Mouse (Mus musculus) lung, embryonic 16.5 days (tissue): ENCODE measurements around the gene Cerkl. TPM values are rescaled to one million over a fixed set of nuclear protein-coding genes. Genes with fewer than 3 reads are reported as not detected.
A peak's percentile ranks its signal among the peaks of the same experiment; 100 is the strongest.

Source experiments
- ATAC-seq: fragments of 200-750 bp; cut with Nextera tagmentation; 2 replicates; pipeline ENCODE4 v1.8.0; 2017; ENCODE audit warnings: low read depth, mild to moderate bottlenecking, moderate library complexity
- H3K27ac ChIP-seq: fragments of 300-500 bp; sonication (generic); 2 replicates; pipeline ENCODE4 v1.5.1; 2014; ENCODE audit warnings: mild to moderate bottlenecking, control low read depth, low read length
- H3K27me3 ChIP-seq: fragments of 300-500 bp; sonication (generic); 2 replicates; pipeline ENCODE4 v1.6.1; 2014; ENCODE audit warnings: low read depth, low read length, mixed read lengths; ENCODE audit not compliant: control insufficient read depth, insufficient read depth
- H3K36me3 ChIP-seq: fragments of 300-500 bp; sonication (generic); 2 replicates; pipeline ENCODE4 v1.6.1; 2014; ENCODE audit warnings: low read length; ENCODE audit not compliant: control insufficient read depth, insufficient read depth
- H3K4me1 ChIP-seq: fragments of 300-500 bp; sonication (generic); replicated peaks from 2 replicates; pipeline ENCODE4 v1.6.1; 2014; ENCODE audit warnings: low read length, mixed read lengths; ENCODE audit not compliant: control insufficient read depth, insufficient read depth
- H3K4me2 ChIP-seq: fragments of 300-500 bp; sonication (generic); 2 replicates; pipeline ENCODE4 v1.6.1; 2014; ENCODE audit warnings: low read depth, low read length, control low read depth
- H3K4me3 ChIP-seq: fragments of 300-500 bp; sonication (generic); 2 replicates; pipeline ENCODE4 v1.5.1; 2014; ENCODE audit warnings: mild to moderate bottlenecking, low read length, control low read depth
- H3K9ac ChIP-seq: fragments of 300-500 bp; sonication (generic); 2 replicates; pipeline ENCODE4 v1.6.1; 2014; ENCODE audit warnings: low read length, control low read depth
- H3K9me3 ChIP-seq: fragments of 300-500 bp; sonication (generic); 2 replicates; pipeline ENCODE4 v1.6.1; 2016; ENCODE audit warnings: low read length; ENCODE audit not compliant: control insufficient read depth
- WGBS: fragments of 180-500 bp; shearing (Covaris S2); extraction: QIAGEN DNeasy Blood & Tissue Kit; methylation state at CpG from one replicate; pipeline ENCODE4 v1.1.7; 2014; 5-methylcytosine and 5-hydroxymethylcytosine counted together
- polyA plus RNA-seq: library from polyadenylated mRNA; unstranded; fragments of >200 nt; fragmentation: Nextera tagmentation; extraction: Ambion mirVana; gene quantifications from 2 replicates; pipeline ENCODE4 v1.2.1, GENCODE M21; 2015

Gene Cerkl
- polyA plus RNA-seq, 1 experiment from 2014 or later, result 0.58 TPM

DNA sequence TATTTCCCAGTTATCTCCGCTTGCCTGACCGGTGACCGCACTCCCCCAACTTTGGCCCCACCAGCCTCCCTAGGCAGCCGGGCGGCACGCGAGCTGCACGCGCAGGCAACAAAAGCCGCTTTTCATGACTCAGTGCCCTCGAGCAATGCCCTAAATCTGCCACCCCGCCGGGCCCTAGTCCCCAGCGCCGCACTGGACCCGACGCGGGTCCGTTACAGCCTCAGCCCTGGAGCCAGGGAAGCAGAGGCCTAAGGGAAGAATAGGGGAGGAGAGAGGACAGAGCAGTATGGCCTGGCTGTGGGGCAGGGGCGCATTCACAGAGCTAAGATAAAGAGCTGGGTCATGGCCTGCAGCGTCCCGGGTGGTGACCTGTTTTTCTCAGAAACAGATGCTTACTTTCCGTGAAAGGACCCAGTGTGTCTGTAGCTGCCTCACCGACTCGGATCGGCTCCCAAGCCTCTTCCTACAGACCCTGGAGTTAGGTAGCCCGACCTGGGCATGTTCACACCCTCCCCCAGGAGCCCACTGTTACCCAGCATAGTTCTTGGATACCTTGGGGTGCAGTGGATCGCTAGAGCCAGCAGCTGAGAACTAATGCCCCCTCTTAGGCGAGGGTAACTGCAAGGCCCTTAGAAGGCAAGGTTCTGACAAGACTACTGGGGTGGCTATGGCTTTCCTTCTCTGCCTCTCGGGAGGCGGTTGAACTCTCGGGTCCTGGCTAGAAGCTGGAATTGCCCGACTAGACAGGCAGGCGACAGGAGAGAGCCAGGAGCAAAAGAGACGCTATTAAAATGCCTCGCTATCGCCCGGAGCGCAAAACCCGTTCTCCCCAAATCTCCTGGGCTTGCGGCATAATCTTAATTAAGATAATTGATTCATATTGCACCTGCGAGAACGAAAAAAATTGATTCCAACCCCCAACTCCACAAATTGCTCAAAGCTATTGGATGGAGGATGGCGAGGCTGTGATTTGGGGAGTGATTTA, 2.8 kb upstream of the Cerkl start:
- Histone ChIP-seq H3K36me3 (no peaks in the 10 kb centered on the region), H3K9me3 (no peaks in the 10 kb centered on the region), H3K4me1 (peaks cover 2% of the 10 kb centered on the region; the same call in 1 of the 2 replicates), H3K4me3 (no peak overlapping the region), H3K27me3 (peaks cover 65% of the 10 kb centered on the region), H3K27ac (no peak overlapping the region), H3K4me2 (no peak overlapping the region), H3K9ac (no peak overlapping the region)
- WGBS, result 4% methylated on average over 43 of the region's 44 CpGs
- no peak for ATAC-seq

DNA sequence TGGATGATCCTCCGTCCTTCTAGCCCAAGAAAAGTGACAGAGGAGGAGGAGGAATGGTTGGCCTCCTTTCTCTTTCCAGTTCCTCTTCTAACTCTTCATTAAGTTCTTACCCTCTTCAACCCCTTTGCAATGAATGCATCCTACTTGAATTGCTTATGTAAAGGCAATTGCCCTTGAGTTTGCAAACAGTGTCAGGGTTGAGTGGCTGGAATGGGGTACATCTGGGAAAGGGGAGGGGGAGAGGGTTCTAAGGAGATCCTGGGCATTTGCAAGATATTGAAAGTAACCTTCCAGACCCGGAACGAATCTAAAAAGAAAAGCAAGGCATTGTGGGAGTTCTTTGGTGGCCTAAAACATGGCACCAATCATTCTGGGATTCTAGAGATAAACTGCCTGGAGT, 1.3 kb upstream of the Cerkl start:
- Histone ChIP-seq H3K9ac (no peak overlapping the region), H3K27ac (no peak overlapping the region), H3K4me1 (peaks cover 6% of the 10 kb centered on the region), H3K36me3 (no peaks in the 10 kb centered on the region), H3K9me3 (no peaks in the 10 kb centered on the region), H3K4me2 (no peak overlapping the region), H3K4me3 (no peak overlapping the region), H3K27me3 (peaks cover 71% of the 10 kb centered on the region)
- ATAC-seq, result no peak
- WGBS, result 22% methylated on average over 3 of the region's 3 CpGs

DNA sequence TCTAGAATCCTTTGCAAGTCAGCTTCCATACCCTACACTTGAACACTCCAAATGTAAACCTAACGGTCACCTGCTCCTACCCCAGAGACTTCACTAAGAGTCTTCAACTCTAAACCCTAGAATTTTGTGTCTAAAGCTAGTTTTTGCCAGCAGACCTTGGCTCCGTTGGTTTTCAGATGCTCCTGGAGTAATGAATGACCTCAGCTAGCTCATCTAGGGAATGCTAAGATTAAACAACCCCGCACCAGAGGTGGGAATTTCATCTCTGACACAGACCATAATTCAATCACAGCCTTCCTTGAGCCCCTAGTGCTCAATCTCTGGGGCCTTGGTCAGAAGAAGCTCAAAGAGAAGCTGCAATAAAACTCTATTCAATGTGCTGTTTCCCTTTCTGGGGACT, 849 bp upstream of the Cerkl start:
- H3K4me2 ChIP-seq, result no peak overlapping the region
- no peak for ATAC-seq

DNA sequence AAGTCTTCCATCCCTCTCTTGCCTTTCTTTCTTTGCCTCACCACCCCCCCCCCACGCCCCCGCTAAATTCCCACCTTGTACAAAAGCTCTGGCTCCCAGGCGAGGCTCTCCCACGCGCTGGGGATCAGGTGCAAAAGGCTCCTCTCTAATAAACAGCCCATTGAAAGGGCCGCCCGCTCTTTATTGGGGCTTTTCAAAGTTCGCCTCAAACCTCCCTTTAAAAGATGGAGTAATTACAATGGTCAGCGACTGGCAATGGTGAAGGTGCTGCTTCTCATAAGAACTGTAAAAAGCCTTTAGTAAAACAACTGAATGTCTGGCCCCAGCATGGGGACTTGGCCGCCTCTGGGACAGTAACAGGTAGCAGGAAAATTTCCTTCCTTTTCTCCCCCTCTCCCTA, 939 bp downstream of the Cerkl start:
- Histone ChIP-seq H3K27me3 (peaks cover 69% of the 10 kb centered on the region), H3K4me3 (no peak overlapping the region), H3K36me3 (no peaks in the 10 kb centered on the region), H3K9ac (no peak overlapping the region), H3K9me3 (no peaks in the 10 kb centered on the region), H3K27ac (no peak overlapping the region), H3K4me1 (peaks cover 6% of the 10 kb centered on the region), H3K4me2 (no peak overlapping the region)
- 7% methylated on average over 10 of the region's 10 CpGs for WGBS
- ATAC-seq, result no peak

More for the DNA sequence above, 849 bp upstream of the Cerkl start:
- Histone ChIP-seq H3K9me3 (no peaks in the 10 kb centered on the region), H3K27ac (no peak overlapping the region), H3K4me3 (no peak overlapping the region), H3K27me3 (peaks cover 71% of the 10 kb centered on the region), H3K4me1 (peaks cover 6% of the 10 kb centered on the region), H3K36me3 (no peaks in the 10 kb centered on the region), H3K9ac (no peak overlapping the region)
- WGBS, result 58% methylated on average over 3 of the region's 3 CpGs

DNA sequence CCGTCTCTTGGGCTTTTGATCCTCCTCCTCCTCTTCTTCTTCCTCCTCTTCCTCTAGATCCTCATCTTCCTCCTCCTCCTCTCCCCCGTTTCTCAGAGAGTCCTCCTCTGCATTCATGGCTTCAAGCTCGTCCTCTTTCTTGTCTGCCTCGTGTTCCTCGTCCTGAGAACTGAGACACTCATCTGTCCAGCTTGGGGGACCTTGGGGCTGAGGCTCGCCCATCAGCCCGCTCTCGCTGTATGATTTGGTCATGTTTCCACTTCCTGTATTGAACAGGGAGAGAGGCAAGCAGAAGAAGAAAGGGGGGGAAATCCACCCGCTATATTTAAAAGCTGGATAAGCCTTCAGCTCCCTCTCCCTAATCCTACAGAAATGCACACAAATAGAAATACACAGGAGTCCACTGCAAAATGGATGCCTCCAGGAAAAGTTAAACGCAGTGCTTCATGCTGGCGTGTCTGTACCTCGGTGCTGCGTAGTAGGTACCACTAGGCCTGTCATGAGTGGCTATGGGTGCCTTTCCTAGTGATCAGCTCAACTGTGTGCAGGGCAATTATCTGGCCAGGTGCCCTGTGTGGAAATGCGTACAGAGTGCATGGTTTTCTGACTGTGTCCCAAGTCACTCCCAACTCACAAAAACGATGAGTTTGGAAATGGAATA, 1.7 kb downstream of the Cerkl start:
- Histone ChIP-seq H3K4me3 (no peak overlapping the region), H3K36me3 (no peaks in the 10 kb centered on the region), H3K27me3 (peaks cover 61% of the 10 kb centered on the region), H3K9me3 (no peaks in the 10 kb centered on the region), H3K4me2 (no peak overlapping the region), H3K9ac (no peak overlapping the region), H3K27ac (no peak overlapping the region), H3K4me1 (peaks cover 6% of the 10 kb centered on the region)
- ATAC-seq, result no peak
- WGBS, result 17% methylated on average over 15 of the region's 15 CpGs

DNA sequence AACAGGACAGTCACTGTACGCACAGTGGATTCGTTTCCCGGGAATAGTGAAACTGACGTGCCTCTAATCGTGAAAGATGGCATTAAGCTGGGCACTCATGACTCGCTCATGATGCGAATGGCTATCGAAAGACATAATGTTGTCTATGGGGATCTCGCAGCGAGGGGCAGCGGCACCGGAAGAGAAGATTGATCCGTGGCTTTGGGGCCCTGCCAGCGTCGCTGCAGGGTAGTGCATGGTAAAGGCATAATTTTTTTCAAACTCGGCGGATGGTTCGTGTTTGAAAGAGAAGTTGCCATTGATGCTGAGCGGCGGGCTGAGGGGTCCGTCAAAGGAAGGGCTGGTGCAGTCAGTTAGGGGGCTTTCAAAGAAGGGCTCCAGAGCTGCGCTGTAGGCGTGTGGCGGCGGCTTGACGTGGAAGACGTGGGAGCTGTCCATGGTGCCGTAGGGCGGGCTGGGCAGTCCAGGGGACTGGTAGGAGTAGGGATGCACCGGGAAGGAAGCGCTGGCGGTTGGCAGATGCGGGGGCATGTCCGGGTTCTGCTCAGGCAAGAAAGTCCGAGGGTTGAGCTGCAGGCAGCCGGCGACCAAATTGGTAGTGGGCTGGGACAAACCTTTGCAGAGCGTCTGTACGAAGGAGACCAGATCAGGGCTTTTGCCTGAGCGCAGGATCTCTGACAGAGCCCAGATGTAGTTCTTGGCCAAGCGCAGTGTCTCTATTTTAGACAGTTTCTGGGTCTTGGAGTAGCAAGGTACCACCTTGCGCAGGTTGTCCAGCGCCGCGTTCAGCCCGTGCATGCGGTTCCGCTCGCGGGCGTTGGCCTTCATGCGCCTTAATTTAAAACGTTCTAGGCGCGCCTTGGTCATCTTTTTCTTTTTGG, 2.4 kb downstream of the Cerkl start:
- H3K27me3 ChIP-seq, result peaks cover 54% of the 10 kb centered on the region
- H3K27ac ChIP-seq, result no peak overlapping the region
- WGBS, result 4% methylated on average over 55 of the region's 55 CpGs
- peak overlapping the region; percentile 45 for H3K4me3 ChIP-seq
- no peaks in the 10 kb centered on the region for H3K36me3 ChIP-seq
- H3K9ac ChIP-seq, result no peak overlapping the region
- peak overlapping the region; percentile 74 for H3K4me2 ChIP-seq
- H3K9me3 ChIP-seq, result no peaks in the 10 kb centered on the region
- peak; percentile 91 for ATAC-seq
- peaks cover 6% of the 10 kb centered on the region for H3K4me1 ChIP-seq

DNA sequence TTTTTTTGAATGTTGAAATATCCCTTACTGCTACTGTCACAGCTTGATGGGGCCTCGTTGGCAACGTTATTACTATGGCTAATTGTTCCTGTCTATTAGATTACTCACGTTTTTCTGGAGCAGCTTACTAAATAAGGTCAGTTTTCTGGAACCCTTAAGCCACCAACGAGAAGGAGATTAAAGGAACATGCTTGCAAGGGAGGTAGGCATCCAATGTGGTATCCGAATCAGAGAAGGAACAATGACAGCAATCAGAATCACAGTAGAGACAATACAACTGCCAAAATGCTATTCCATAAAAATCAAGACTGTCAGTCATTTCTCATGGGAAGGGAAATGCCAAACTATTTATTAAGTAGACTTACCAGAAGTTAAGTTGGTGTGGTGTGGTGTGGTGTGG, 5.1 kb downstream of the Cerkl start:
- Histone ChIP-seq H3K4me2 (no peak overlapping the region), H3K9me3 (no peaks in the 10 kb centered on the region), H3K36me3 (no peaks in the 10 kb centered on the region), H3K27ac (no peak overlapping the region), H3K4me1 (peaks cover 3% of the 10 kb centered on the region; the same call in 1 of the 2 replicates), H3K4me3 (no peak overlapping the region), H3K27me3 (peaks cover 27% of the 10 kb centered on the region), H3K9ac (no peak overlapping the region)
- 48% methylated on average over 5 of the region's 5 CpGs for WGBS
- ATAC-seq, result no peak

DNA sequence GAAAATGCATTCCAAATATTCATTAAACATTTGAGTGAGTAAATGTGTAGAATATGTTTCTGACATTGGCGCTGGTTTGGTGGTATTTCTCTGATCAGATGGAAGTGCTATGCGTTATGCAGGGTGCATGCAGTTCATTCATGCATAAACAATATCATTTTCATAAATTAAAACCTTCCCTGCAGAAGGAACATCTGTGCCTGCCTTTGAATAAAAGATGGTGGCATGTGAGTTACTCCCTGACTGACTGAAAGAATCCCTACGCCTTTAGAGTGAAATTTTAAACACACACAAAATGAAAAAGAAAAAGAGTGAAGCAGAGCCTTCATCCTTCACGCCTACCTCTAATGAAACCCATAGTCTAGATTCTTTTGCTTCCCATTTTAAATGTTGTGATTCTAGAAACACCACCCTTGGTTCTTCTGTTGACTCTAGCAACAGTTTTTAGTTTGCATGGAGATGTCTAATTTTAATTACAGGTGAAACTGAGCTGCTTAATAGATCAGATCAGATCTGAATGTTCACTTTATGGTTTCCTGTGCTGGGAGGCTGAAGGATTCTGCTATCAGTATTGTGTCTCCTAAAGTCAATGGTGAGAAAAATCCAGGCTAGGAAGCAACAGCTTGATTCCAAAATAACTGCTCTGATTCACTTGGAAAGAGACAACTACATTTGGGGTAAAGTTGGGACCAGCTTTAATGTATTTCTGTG, 5.7 kb downstream of the Cerkl start:
- 69% methylated on average over 4 of the region's 4 CpGs for WGBS
- ATAC-seq, result no peak
- H3K9me3 ChIP-seq, result no peaks in the 10 kb centered on the region

More for the DNA sequence above, 5.7 kb downstream of the Cerkl start:
- Histone ChIP-seq H3K27ac (no peak overlapping the region), H3K4me3 (no peak overlapping the region), H3K4me2 (no peak overlapping the region), H3K27me3 (peaks cover 21% of the 10 kb centered on the region), H3K4me1 (peaks cover 3% of the 10 kb centered on the region; the same call in 1 of the 2 replicates), H3K36me3 (no peaks in the 10 kb centered on the region), H3K9ac (no peak overlapping the region)
